ENCODE assay signal across 8 mouse cellular contexts in the genomic region with DNA sequence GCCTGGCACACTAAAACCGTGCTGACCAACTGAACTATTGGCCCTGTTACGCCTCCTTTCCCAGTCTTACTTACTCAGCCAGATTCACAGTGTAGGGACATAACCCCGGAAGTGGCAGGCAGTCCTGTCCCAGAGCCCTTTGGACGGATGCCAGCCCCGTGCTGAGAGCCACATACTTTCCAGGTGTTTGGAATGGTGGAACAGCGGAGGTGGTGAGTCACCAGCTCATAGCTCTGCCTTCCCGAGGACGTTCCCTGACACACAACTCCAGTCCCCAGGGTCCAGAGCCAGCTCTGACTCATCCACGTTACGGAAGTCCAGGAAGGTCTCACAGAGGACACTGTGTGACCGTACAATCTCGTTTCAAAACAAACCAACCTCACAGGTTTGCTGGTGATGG.
DNase-seq lines count a peak whose midpoint lies in the region; ATAC-seq lines count a peak whose summit lies in the region.

No protein-coding gene starts in this region.

- intact Hi-C loops in heart, postnatal 14 days (cut with DNase I) = loop anchor here (5.0 kb wide), 2 partner anchors 37 to 77 kb away; no protein-coding TSS in a partner anchor

- no peak overlapping the region for H3K4me3 ChIP-seq in liver, embryonic 16.5 days (ENCODE audit: low read depth, low read length)

- no peaks in the 10 kb centered on the region for H3K27me3 ChIP-seq in liver, embryonic 16.5 days (ENCODE audit: control insufficient read depth, insufficient read depth, low read depth, low read length)

- 0 out of 2 replicates have a peak overlapping the region, but pooled peaks have one; percentile 8 for H3K27ac ChIP-seq in liver, embryonic 16.5 days (ENCODE audit: low read length)

- DNase-seq in ovary, postnatal 36 days (ENCODE audit: low spot score) = peak; percentile 55
- no peak for DNase-seq in ovary, postnatal 10 days (ENCODE audit: low spot score)
- peak; percentile 87 to 88 for DNase-seq in heart, postnatal 14 days
- DNase-seq in urinary bladder, postnatal 36 days (ENCODE audit: low spot score in 2 of 2) = peak; percentile 67 to 85
- DNase-seq in layer of hippocampus, adult 18-20 months (ENCODE audit: low spot score in 2 of 2) = no peak
- DNase-seq in natural killer cell, adult 2 months (ENCODE audit: low spot score in 2 of 2) = no peak

- ATAC-seq in liver, embryonic 16.5 days (ENCODE audit: low read depth) = peak; percentile 71
- ATAC-seq in megakaryocyte, adult 5-6 weeks (ENCODE audit: poor library complexity, severe bottlenecking) = no peak

- no peaks in the 10 kb centered on the region for H3K9me3 ChIP-seq in liver, embryonic 16.5 days (replicated peaks; ENCODE audit: control insufficient read depth, low read length)

- peaks cover 23% of the 10 kb centered on the region for H3K4me1 ChIP-seq in liver, embryonic 16.5 days (ENCODE audit: control insufficient read depth, low read depth, low read length)

- WGBS in liver, embryonic 16.5 days (ENCODE audit: insufficient replicate concordance) = 63% methylated on average over 12 of the region's 12 CpGs

- no peak overlapping the region for H3K4me2 ChIP-seq in liver, embryonic 16.5 days (ENCODE audit: low read depth, low read length)

- no peaks in the 10 kb centered on the region for H3K36me3 ChIP-seq in liver, embryonic 16.5 days (ENCODE audit: control insufficient read depth, insufficient read depth)

- H3K9ac ChIP-seq in liver, embryonic 16.5 days (ENCODE audit: low read depth, low read length) = no peak overlapping the region

Comparison
In these comparisons a context has a peak if more than half of its experiments do, and no peak if none do; other contexts are left out.
1. DNase-seq: peak in ovary, postnatal 36 days (single experiment), heart, postnatal 14 days (2 of 2) and urinary bladder, postnatal 36 days (2 of 2); none in ovary, postnatal 10 days (single experiment), layer of hippocampus, adult 18-20 months (0 of 2) and natural killer cell, adult 2 months (0 of 2).